Mouse (Mus musculus): ENCODE measurements around the gene Klf11.
"Not testable (repeated sequence)": the region's sequence is repeated elsewhere in the genome, so short reads cannot be mapped to it uniquely, and the experiment has no call there.

Klf11 gene

DNA sequence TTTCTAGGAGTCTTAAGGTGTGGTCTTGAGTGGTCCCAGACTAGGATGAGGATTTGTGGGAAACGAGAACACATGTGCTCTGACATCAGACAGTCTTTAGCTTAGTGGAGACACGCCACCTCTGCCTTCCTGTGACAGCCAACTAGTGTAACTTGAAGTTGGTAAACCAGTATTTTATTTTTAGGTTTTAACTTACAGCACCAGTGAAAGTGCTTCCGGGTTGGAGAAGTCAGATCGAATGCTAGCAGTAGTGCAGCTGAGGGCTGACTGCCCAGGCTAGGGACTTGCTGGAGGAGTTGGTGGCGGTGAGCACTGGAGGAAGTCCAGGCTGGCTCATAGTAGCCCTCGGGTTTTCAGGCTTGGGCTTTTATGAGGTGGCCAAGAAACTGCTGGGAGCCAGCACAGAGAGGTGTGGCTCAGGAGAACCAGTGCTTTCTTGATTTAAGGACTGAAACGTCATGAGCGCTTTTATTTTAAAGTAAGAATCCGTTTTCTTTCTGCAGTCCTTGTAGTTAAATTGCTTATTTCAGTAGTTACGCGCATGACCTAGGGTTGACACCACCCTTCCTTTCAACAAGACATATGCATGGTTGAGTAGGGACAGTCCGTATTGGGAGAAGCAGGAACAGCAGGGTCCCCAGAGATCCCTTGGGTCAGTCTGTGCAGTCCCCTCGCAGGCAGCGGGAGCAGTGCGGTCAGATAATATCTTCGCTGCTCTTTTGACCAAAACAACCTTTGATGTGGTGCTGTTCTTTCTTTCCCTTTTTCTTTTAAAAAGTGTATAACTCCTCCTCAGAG lies 3.2 kb downstream of the Klf11 start:
- DNase-seq = no peak

DNA sequence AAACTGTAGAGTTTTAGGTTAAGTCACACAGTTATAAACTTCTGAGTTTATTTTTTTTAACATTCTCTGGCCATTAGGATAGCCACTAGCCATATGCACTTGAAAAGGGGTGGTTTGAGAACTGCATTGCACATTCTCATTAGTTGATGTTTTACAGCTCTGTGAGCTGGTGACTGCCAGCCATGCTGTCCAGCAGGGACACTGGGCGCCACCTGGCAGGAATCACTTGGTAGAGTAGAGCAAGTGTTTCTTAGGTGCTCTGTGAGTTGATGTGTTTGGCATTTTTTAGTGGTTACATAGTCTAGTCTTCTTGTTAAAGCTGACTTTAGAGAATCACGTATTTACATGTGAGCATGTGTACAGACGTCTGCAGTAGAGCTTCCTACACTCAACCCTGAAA lies 5.4 kb downstream of the Klf11 start:
- no peak for DNase-seq

DNA sequence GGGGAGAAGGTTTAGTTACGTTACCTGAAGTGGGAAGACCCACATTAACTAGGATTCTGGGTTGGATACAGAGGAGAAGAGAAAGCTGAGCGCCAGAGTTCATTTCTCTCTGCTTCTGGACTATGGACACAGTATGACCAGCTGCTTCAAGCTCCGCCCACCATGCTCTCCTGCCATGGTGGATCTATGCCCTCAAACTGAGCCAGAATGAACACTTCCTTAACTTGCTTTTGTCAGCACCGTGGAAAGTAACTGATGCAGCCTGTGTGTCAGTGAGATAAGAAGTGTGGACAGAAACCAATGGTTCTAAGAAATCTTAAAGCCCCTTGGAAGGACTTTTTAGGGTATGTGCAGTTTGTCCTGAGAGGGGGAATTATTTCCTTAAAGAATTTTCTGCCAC lies 7.9 kb downstream of the Klf11 start:
- DNase-seq = no peak

DNA sequence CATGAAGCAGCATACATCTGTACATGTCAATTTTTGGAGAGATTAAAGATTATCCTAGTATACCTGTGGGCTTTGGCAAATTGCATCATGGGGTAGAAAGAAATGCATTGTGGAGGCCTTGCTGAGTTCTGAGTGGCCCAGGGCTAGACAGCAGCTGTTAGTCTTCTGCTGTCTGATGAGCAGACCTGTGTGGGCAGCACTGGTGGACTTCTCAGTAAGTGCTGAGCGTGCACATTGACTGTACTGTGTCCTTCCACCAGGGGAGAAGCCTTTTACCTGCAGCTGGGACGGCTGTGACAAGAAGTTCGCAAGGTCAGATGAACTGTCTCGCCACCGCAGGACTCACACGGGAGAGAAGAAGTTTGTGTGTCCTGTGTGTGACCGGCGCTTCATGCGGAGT lies 8.8 kb downstream of the Klf11 start:
- no peak for DNase-seq

DNA sequence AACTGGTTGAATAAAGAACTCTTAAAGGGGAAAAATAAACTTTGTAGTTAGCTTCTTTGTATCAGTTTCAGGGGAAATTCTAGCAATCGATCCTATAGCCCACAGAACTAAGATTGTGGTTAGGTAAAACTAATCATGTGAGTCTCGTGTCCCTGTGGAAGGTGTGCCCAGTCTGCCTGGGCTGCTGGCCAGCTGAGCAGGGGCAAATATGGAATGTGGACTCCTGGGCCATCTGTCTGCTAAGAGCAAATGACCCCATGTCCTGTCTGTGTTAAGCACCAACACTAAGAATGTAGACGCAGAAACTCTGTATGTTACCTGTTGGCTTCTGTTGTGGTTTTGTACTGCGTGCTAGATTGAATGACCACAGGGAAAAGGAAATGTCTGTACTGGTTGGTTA lies 10.0 kb downstream of the Klf11 start:
- DNase-seq = no peak

DNA sequence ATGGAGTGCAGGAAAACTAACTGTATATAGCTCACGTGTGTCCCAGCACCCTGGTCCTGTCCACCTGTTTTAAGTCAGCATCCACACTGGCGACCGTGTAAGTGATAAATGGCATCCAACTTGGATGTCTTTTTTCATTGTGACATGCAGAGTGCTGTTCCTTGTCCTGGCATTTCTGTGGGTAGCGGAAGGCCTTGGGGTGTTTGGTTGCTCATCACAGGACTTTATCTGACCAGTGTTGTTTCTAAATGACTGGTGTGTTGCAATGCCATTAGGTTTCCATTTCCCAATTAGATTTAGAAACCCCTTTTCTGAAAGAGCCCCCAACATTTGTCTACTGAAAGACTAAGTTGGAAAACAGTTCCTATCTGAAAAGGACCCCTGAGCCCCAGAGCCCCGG lies 11.1 kb downstream of the Klf11 start:
- no peak for DNase-seq

DNA sequence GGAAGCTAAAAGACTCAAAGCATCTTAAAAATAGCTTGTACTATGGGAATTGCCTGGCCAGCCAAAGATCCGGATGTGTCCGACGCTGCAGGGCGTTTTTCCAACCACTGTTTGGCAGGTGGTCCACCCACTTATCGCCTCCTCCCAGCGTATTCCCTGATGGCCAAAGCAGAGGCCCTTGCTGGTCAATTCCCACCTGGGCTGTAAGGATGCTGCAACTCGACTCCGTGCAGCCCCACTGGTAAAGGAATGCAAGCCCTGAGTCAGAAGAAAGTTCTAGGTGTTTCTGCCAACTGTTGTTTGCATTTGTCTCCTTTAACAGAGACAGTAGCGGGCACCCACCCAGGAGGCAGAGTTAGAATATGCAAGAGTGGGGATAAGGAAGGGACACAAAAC lies 29.0 kb downstream of the Klf11 start:
- no peak for DNase-seq

DNA sequence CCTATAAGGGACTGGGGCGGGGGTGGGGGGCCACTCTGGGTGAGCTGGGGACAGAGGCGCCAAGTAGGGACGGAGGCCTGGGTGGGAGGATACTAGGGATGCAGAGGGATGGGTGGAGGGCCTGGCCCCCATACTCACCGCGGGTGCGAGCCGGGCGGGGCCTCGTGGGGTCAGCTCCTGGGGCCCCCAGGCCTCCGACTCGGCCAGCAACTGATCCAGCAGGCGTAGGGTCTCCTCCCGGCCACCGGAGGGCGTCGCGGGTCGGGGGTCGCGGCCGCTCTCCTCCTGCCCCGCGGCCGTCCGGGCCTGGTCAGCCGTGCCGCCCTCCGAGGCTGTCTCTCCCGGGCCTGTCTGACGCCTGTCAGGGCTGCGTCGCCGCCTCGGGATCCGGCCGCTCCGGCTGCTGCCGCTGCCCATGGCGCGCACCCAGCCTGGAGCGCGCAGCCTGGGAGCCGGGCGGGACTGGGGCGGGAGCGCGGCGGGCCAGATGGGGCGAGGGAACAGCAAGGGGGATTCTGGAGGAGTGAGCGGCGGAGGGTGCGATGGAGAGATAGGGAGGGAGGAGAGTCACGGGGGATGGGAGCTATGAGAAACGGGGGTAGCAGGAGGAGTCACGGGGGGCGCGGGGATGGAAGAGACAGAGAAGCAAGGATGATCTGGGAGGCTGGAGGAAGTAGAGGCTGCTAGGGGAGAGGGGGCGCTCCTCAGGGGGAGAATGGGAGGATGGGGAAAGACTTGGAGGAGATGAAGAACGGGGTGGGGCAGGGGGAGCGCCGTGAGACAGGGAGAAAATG lies 29.6 kb downstream of the Klf11 start:
- no peak for DNase-seq

DNA sequence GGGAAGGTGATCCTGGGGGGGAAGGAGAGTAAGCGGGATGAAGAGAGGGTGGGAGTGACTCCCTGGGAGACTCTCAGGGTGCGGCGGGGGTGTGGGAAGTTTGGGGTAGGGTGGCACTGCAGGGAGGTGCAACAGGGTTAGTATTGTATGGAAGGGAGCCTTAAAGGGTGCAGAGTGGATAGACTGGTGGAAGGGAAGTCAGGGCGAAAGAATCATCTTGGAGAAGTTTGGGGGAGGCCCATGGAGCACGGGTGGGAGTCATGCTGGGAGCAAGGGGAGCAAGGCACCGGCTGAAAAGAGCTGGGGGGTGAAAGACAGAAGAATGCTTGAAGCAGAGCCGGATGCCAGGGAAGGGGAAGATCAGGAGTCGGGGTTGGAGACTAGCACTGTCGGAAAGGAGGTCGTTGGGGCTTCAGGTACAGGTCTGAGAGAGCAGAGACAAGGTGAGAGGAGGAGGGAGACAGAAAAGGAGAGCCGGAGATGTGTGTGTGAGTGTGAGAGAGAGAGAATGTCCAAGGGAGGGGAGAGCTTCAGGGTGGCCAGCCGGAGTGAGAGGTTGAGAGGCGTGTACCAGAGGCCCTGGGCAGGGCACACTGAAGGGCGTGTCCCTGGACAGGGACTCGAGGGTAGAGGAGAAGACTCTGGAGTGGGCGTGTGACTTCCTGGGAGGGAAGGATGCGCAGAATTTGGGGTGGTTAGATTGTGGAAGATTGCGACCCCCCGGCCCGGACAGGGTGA lies 30.4 kb downstream of the Klf11 start, which contains the start of gene Cys1:
TSS of gene Cys1 (minus strand) at position 528 of the 738 bp plus-strand sequence.
- no peak for DNase-seq

DNA sequence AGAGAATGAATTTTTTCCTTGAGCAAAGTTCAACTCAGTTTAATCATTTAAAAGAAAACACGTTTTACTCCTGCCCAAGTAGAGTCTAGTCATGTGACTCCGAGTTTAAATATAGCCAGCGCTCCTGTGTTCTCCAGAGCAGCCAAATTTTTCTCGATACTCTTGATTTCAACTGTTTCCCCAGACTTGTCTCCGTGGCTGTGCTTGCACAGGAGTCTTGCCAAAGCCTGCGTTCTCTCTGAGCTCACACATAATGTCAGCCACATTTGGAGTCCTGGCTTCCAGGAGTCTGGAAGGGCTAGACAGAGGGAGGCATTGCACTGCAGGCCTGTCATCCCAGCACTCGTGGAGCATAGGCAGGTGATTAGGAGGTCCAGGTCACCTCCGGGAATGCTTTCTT lies 31.5 kb downstream of the Klf11 start:
- no peak for DNase-seq

DNA sequence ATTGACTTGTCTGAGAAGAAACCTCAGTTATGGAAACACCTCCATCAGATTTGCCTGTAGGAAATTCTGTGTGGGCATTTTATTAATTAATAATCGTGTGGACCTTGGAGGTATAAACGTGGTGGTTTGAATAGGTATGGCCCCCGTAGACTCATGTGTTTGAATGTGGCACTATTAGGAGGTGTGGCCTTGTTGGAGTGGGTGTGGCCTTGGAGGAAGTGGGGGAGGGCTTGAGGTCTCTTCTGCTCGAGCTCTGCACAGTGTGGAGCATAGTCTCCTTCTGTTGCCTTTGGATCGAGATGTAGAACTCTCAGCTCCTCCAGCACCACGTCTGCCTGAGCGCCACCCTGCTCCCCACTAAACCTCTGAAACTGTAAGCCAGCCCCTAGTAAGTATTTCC lies 32.4 kb downstream of the Klf11 start:
- no peak for DNase-seq

DNA sequence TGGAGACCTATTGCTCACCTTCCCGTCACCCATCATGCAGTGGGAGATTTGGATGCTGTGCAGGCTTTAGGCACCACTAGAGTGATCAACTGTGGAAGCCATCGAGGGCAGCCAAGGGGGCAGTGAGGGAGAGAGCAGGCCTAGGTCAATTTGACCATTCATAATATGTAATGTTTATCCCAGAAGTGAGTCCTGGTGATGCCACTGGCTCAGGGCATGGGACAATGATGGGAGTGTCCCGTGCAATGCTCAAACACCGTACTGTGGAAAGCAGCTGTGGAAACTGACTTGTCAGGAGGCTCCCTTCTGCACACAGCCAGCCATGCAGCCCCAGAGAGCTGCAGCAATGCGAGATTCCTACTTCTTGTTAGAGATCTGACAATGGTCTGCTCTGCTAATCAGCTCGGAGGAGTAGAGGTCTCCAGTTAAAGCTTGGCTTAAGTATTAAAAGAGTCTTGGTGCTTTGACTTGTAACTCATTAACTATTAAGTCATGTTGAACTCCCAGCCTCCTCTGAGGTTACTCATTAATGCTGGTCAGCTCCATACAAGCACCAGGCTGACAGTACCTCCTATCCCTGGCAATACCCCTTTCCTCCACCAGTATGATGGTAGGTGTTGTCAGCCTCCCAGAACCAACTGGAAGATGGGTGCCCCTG lies 35.1 kb downstream of the Klf11 start:
- DNase-seq = no peak

DNA sequence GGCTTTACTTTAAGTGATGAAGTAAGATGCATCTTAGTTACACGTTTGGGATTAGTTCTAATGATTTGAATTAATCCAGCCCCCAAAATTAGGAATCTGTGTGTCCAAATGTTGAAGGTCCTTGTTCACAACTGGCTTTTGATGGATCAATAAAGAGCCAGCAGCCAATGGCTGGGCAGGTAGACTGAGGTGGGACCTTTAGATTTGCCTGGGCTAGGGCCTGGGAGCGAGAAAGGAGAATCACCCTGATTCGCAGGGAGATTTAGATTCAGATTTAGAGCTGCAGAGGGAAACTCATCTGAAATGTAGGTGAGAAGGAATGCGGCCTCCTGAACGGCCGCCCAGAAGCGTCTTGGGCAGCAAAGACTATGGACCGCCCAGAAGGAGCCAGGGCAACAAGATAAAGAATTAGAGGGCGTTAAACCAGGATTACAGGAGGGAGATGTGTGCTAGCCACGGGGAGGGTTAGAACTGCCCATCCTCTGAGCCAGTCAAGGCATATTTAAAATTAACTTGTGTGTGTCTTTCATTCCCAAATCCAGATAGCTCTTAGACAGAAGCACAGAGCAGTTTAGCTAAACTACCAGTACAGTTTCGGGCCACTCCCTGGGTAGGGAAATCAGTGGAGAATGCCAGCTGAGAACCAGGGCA lies 35.7 kb downstream of the Klf11 start:
- DNase-seq = no peak

DNA sequence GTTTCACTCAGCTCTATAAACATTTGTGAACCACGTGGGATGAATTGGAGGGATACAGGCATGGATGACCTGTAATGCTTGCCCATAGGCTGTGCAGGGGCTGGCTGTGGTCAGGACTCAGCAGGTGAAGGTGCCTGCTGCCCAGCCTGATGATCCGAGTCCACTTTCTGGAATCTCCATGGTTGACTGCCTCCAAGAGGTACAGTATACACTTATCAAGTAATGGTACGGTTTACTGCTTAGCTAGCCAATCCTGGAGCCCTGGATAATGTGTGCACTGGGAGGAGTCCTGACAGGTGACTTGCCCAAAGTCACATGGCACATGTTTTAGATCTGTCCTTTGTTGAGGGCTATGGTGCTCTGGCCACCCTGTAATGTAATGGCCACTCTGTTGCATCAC lies 39.3 kb downstream of the Klf11 start:
- DNase-seq = no peak

DNA sequence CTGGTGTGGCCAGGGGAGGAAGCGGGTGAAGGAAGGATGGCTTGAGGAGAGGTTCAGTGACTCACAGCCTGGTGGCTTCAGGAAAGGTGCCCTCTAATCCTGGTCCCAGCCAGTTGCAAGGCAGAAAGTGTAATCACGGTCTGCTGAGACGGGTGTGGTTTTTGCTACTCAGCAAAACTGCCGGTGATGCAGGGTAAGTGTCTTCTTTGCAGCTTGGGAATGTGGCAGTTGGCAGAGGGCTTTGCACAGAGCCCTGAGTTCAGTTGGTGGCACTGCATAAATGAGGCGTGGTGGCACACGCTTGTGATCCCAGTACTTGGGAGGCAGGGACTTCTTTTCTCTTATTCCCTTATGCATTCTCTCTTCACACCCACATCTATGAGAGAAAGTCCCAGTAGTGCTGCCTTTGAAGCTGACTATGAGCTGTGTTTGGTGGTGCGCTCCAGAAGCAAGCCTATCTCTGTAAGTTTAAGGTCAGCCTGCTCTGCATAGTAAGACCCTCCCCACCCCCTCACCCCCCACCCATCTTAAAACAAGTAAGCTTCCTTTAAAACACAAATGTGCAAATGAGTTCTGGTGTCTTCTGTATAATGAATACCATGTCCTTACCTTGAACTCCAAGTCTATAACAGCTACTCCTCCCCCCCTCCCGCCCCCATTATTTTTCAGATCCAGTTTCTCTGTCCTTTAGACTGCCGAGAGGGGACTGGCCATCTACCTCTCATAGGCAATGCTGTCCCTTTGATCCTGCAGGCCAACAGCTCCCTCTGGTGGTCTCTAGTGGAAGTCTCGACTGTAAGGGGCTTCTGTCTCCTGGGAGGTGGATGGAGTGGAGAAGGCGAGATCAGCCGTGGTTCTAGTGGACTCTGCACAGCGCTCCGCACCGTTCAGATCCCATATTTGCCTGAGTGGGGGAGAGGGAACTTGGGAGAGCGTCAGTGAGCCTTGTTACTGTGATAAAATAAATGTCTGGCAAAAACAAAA lies 45.7 kb downstream of the Klf11 start:
- DNase-seq = peak; percentile 57 to 71

DNA sequence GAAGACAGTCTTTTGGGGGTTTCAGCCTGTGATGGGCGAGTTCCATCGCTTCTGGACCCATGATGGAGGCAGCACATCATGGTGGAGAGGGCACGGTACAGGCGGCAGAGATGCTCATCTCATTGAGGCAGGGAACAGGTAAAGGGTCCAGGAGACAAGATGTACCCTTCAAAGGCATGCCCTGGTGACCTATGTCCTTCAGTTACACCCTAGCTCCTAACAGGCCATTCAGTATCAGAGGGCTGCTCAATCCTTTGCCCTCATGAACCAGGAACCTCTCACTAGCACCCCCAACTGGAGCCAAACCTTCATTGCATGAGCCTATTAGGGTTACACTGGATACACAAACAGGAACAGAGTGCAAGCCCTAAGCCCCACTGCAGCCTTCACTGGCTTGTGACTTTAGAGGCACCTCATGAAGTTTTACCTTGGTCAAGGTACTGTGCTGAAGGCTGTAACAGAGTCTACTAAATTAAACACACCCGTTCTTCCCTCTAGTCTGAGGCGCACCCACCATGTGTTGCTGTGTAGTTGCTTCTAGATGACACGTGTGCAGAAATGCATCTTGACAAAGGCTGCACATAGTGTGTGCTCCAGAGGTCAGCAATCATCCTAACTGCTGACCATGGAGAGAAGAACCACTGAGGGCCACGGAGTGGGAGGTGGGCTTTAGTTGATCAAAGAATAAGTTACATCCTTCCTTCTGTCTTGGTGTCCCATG lies 46.6 kb downstream of the Klf11 start:
- DNase-seq = no peak

DNA sequence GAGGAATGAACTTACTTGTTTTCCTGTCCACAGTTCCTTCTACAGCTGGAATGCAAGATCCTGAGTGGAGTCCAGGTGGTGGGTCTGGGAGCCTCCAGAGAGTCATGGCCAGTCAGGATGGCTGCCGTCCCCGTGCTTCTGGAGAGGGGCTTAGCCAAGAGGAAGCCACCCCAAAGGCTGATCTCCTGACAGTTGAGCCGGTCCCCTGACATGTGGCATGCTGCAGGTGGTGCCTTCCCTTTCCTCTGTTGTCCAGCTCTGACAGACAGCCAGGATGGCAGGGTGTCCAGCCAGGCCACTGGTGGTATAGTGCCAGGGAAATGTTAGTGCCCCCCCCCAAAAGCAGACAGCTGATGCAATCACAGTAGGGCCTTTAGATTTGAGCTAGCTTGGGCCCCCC lies 47.4 kb downstream of the Klf11 start:
- no peak for DNase-seq

DNA sequence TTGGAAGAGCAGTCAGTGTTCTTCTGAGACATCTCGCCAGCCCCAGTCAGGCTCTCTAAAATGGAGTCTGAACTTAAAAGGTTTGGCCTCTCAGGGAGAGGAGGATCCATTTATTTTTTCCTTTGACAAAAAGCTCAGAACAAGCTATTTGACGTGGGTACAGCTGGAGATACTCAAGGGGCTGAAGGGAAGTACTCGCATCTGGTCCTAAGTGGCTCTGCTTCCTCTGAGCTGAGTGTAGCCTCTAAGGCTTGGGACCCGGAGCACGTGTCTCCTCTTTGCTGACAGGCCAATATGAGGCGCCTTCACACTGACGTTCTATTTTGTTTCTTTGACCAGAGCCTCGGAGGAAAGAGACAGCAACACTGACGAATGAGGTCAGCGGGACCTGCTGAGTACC lies 48.5 kb downstream of the Klf11 start:
- DNase-seq = no peak

DNA sequence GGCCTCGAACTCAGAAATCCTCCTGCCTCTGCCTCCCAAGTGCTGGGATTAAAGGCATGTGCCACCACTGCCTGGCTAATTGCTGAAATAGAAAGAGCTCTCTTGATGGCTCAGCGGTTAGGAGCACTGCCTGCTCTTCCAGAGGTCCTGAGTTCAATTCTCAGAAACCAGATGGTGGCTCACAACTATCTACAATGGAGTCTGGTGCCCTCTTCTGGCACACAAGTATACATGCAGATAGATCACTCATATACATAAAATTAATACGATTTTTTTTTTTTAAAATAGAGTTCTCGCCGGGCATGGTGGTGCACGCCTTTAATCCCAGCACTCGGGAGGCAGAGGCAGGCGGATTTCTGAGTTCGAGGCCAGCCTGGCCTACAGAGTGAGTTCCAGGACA lies 50.5 kb downstream of the Klf11 start:
- DNase-seq = not testable (repeated sequence)

DNA sequence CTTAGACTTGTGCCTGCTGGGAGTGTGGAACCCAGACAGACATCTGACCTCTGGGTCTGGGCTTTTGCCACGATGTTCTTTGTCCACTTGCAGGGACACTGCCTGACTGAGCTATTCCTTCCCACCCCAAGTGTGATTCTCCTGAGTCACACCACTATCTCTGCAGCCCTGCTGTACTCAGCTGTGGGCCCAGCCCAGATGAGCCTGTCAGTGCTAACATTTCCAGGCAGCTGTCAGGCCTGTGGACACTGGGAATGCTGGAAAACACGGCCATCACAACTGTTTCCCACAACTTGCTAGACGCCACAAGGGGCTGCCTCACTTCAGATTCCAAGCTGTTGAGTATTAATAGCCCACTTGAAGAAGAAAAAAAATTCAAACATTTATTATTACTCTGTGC lies 51.9 kb downstream of the Klf11 start:
- no peak for DNase-seq
